In the genomic region with DNA sequence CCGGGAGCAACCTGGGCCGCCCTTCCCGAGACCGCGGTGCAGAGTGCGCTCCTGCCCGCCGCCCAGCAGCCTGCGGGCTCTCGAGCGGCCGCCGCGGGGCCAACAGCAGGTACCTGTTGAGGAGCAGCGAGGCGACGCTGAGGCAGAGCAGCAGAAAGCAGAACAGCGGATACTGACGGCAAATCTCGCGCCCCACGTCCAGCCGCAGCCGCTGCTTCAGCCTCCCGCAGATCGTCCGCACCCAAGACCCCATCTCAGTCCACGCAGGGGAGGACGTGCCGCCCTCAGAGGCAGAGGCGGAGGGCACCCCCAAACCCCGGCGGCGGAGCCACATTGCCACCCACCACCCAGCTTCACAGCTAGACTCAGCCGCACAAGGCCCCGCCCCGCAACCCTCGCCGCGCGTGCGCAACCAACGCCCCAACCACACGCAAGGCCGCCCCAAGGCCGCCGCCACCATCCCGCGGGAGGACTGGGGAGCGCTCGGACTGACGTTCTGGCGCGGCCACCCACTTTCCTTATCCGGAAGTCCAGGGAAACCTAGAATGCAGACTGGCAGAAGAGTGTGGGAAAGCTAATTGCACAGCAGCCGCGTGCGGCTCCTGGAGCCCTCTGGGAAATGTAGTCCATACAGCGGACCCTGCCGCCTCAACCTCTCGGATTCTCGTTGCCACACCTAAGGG, we compare ENCODE assay signal across 8 mouse cellular contexts. TPM values are rescaled to one million over a fixed set of nuclear protein-coding genes. Genes with fewer than 3 reads are reported as not detected.
DNase-seq lines count a peak whose midpoint lies in the region; ATAC-seq and TF ChIP-seq lines count a peak whose summit lies in the region.

A gene (minus strand): TSS at position 404 of the 683 bp plus-strand sequence.

- H3K27me3 ChIP-seq in forebrain, embryonic 10.5 days (ENCODE audit: poor library complexity, severe bottlenecking) = no peaks in the 10 kb centered on the region
- no peaks in the 10 kb centered on the region for H3K27me3 ChIP-seq in heart, embryonic 15.5 days
- H3K27me3 ChIP-seq in liver, embryonic 14.5 days (ENCODE audit: control insufficient read depth, insufficient read depth, low read length) = no peaks in the 10 kb centered on the region
- H3K27me3 ChIP-seq in neural tube, embryonic 11.5 days (ENCODE audit: control insufficient read depth, insufficient read depth, low read length) = no peaks in the 10 kb centered on the region
- no peaks in the 10 kb centered on the region for H3K27me3 ChIP-seq in stomach, postnatal 0 days (ENCODE audit: control insufficient read depth, insufficient read depth, low read length)

- no peaks in the 10 kb centered on the region for H3K9me3 ChIP-seq in forebrain, embryonic 10.5 days
- no peaks in the 10 kb centered on the region for H3K9me3 ChIP-seq in heart, embryonic 15.5 days (replicated peaks)
- no peaks in the 10 kb centered on the region for H3K9me3 ChIP-seq in liver, embryonic 14.5 days (ENCODE audit: control insufficient read depth, low read length)
- no peaks in the 10 kb centered on the region for H3K9me3 ChIP-seq in neural tube, embryonic 11.5 days (ENCODE audit: control insufficient read depth, low read length)
- no peaks in the 10 kb centered on the region for H3K9me3 ChIP-seq in stomach, postnatal 0 days (ENCODE audit: control insufficient read depth, low read length)

- no peak; the same call in 1 of the 2 replicates for TF ChIP-seq CTCF in liver, embryonic 14.5 days (IDR thresholded peaks at IDR 0.05; ENCODE audit: low read depth)
- no peak; the same call in 1 of the 2 replicates for TF ChIP-seq CTCF in stomach, postnatal 0 days (IDR thresholded peaks at IDR 0.05; ENCODE audit: low read depth)

- H3K36me3 ChIP-seq in forebrain, embryonic 10.5 days (replicated peaks) = peaks cover 5% of the 10 kb centered on the region; the same call in 1 of the 2 replicates
- H3K36me3 ChIP-seq in heart, embryonic 15.5 days = no peaks in the 10 kb centered on the region; the same call in 1 of the 2 replicates
- no peaks in the 10 kb centered on the region for H3K36me3 ChIP-seq in liver, embryonic 14.5 days (replicated peaks; ENCODE audit: control insufficient read depth, insufficient read depth, low read depth)
- no peaks in the 10 kb centered on the region for H3K36me3 ChIP-seq in neural tube, embryonic 11.5 days (ENCODE audit: control insufficient read depth, insufficient read depth, low read length)
- H3K36me3 ChIP-seq in stomach, postnatal 0 days (ENCODE audit: control insufficient read depth, insufficient read depth, low read length) = no peaks in the 10 kb centered on the region

- H3K4me1 ChIP-seq in forebrain, embryonic 10.5 days = peaks cover 23% of the 10 kb centered on the region
- H3K4me1 ChIP-seq in heart, embryonic 15.5 days (replicated peaks) = peaks cover 16% of the 10 kb centered on the region
- peaks cover 9 to 10% of the 10 kb centered on the region in 2 experiments for H3K4me1 ChIP-seq in liver, embryonic 14.5 days (replicated peaks; ENCODE audit: control insufficient read depth in 2 of 2, insufficient read depth in 2 of 2, low read length in 1 of 2)
- H3K4me1 ChIP-seq in neural tube, embryonic 11.5 days (ENCODE audit: control insufficient read depth, insufficient read depth, low read length) = peaks cover 2% of the 10 kb centered on the region; the same call in 1 of the 2 replicates
- H3K4me1 ChIP-seq in stomach, postnatal 0 days (replicated peaks; ENCODE audit: control insufficient read depth, insufficient read depth) = no peaks in the 10 kb centered on the region

- peak within 1 kb of the TSS; percentile 79 for H3K4me3 ChIP-seq in forebrain, embryonic 10.5 days
- peak within 1 kb of the TSS; percentile 65 for H3K4me3 ChIP-seq in heart, embryonic 15.5 days
- H3K4me3 ChIP-seq in liver, embryonic 14.5 days (ENCODE audit: insufficient read depth in 1 of 2, low read depth in 2 of 2, low read length in 2 of 2) = peak within 1 kb of the TSS; percentile 68 to 83
- H3K4me3 ChIP-seq in neural tube, embryonic 11.5 days (ENCODE audit: low read depth, low read length) = peak within 1 kb of the TSS; percentile 65
- peak within 1 kb of the TSS; percentile 93 for H3K4me3 ChIP-seq in stomach, postnatal 0 days (ENCODE audit: low read depth, low read length)

- peak; percentile 99 for ATAC-seq in heart, embryonic 15.5 days (replicated peaks; ENCODE audit: insufficient number of reproducible peaks, insufficient read depth, low FRiP score, low read depth)
- ATAC-seq in liver, embryonic 14.5 days (ENCODE audit: insufficient read depth) = peak; percentile 97
- ATAC-seq in neural tube, embryonic 11.5 days (ENCODE audit: insufficient read depth, low FRiP score, low TSS enrichment) = peak; percentile 95
- ATAC-seq in stomach, postnatal 0 days (ENCODE audit: low FRiP score, low TSS enrichment) = peak; percentile 98

- H3K4me2 ChIP-seq in heart, embryonic 15.5 days = peak within 1 kb of the TSS; percentile 80
- H3K4me2 ChIP-seq in liver, embryonic 14.5 days (ENCODE audit: low read depth) = peak within 1 kb of the TSS; percentile 94
- peak within 1 kb of the TSS; percentile 90 for H3K4me2 ChIP-seq in neural tube, embryonic 11.5 days (ENCODE audit: low read depth)
- peak within 1 kb of the TSS; percentile 92 for H3K4me2 ChIP-seq in stomach, postnatal 0 days (replicated peaks; ENCODE audit: low read depth)

- H3K9ac ChIP-seq in heart, embryonic 15.5 days = peak within 1 kb of the TSS; percentile 79
- H3K9ac ChIP-seq in liver, embryonic 14.5 days (replicated peaks) = peak within 1 kb of the TSS; percentile 89
- peak within 1 kb of the TSS; percentile 75 for H3K9ac ChIP-seq in neural tube, embryonic 11.5 days (ENCODE audit: low read length)
- peak within 1 kb of the TSS; percentile 82 for H3K9ac ChIP-seq in stomach, postnatal 0 days (ENCODE audit: low read length)

- WGBS in forebrain, embryonic 10.5 days = under 1% methylated on average over 62 of the region's 62 CpGs
- under 1% methylated on average over 62 of the region's 62 CpGs for WGBS in heart, embryonic 15.5 days
- WGBS in liver, embryonic 14.5 days (ENCODE audit: insufficient replicate concordance) = under 1% methylated on average over 62 of the region's 62 CpGs
- under 1% methylated on average over 59 of the region's 62 CpGs for WGBS in neural tube, embryonic 11.5 days
- under 1% methylated on average over 57 of the region's 62 CpGs for WGBS in stomach, postnatal 0 days

- H3K27ac ChIP-seq in forebrain, embryonic 10.5 days = peak within 1 kb of the TSS; percentile 89
- H3K27ac ChIP-seq in heart, embryonic 15.5 days = peak within 1 kb of the TSS; percentile 89
- H3K27ac ChIP-seq in liver, embryonic 14.5 days = peak within 1 kb of the TSS; percentile 80
- peak within 1 kb of the TSS; percentile 72 for H3K27ac ChIP-seq in neural tube, embryonic 11.5 days (ENCODE audit: low read depth, low read length)
- H3K27ac ChIP-seq in stomach, postnatal 0 days (replicated peaks) = peak within 1 kb of the TSS; percentile 95

- peak; percentile 84 to 89 for DNase-seq in CD8-positive naive resting alpha-beta T cell, adult 2 months (ENCODE audit: low read depth in 2 of 2, low spot score in 2 of 2)
- DNase-seq in c-Kit-positive CD71-negative TER-119-negative erythroid progenitor cells, embryonic 14.5 days (ENCODE audit: low read depth) = peak; percentile 83
- DNase-seq in forebrain, embryonic 10.5 days (ENCODE audit: extremely low spot score, low spot score) = peak; percentile 93
- DNase-seq in kidney, postnatal 25 days = peak; percentile 96 to 98
- DNase-seq in liver, embryonic 14.5 days (ENCODE audit: low read depth in 3 of 3, low spot score in 3 of 3) = peak; percentile 80 to 84 (median 81)
- peak; percentile 95 for DNase-seq in neural tube, embryonic 11.5 days (ENCODE audit: low spot score)
- peak; percentile 98 for DNase-seq in stomach, postnatal 0 days (ENCODE audit: low spot score)

- TF ChIP-seq EP300 in liver, embryonic 14.5 days (IDR thresholded peaks at IDR 0.05; ENCODE audit: low read depth) = no peak
- TF ChIP-seq EP300 in stomach, postnatal 0 days (optimal IDR thresholded peaks at IDR 0.05) = no peak

RNA-seq across cellular contexts. Expression of the gene that starts here (rescaled TPM):
- polyA plus RNA-seq in forebrain, embryonic 10.5 days (2016; fragmentation: Nextera tagmentation; extraction: Ambion mirVana) = 20.3 and 21.5 TPM in 2 replicates
- 28.0 and 29.0 TPM in 2 replicates for polyA plus RNA-seq in heart, embryonic 15.5 days (2015; fragmentation: Nextera tagmentation; extraction: Ambion mirVana)
- polyA plus RNA-seq in liver, embryonic 14.5 days (2012; rRNA removed) = 4.8 and 8.6 TPM in 2 replicates
- polyA plus RNA-seq in liver, embryonic 14.5 days (2014; fragmentation: Nextera tagmentation; extraction: Ambion mirVana) = 9.9 and 10.1 TPM in 2 replicates
- polyA plus RNA-seq in neural tube, embryonic 11.5 days (2014; fragmentation: Nextera tagmentation; extraction: Ambion mirVana) = 19.3 and 20.7 TPM in 2 replicates
- 18.2 and 19.8 TPM in 2 replicates for polyA plus RNA-seq in stomach, postnatal 0 days (2015; fragmentation: Nextera tagmentation; extraction: Ambion mirVana)

Comparison
In these comparisons a context has a peak if more than half of its experiments do, and no peak if none do; other contexts are left out.
1. Peak in every context shown above with its lines: DNase-seq, ATAC-seq, H3K4me3 ChIP-seq and H3K27ac ChIP-seq.